Mouse (Mus musculus): Measurements from ENCODE around the gene Ppp4r2.

Ppp4r2 gene

GRCm38 (mm10) chr6:100884594-100885225 is 51.3 kb downstream of the Ppp4r2 start:
- DNase-seq (ENCODE audit: low spot score): no peak

GRCm38 (mm10) chr6:100885376-100885775 is 52.0 kb downstream of the Ppp4r2 start:
- no peak for DNase-seq (ENCODE audit: low spot score)

DNA sequence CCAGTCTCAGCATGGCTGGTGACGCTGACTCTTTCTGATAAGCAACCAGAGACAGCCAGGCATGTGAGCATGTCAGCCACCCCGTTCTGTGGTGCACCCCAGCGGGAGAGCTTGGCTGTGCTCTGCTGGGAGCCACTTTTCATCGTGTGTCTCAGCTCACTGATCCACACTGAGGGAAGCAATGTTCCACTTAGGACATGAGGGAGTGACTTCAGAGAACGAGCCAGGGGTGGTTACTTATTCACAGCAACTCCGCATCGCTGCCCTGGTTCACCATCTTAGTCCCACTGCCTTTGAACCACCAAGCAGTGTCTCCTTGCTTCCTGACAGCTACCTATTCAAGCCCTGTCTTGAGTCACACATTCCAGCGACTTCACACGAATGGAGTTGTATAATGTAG is 53.6 kb downstream of the Ppp4r2 start:
- no peak for DNase-seq (ENCODE audit: low spot score)

GRCm38 (mm10) chr6:100889340-100889739 is 55.9 kb downstream of the Ppp4r2 start:
- DNase-seq (ENCODE audit: low spot score): no peak

- no peak for DNase-seq (ENCODE audit: low spot score)
Observed at GRCm38 (mm10) chr6:100892489-100892888, 59.1 kb downstream of the Ppp4r2 start.

DNA sequence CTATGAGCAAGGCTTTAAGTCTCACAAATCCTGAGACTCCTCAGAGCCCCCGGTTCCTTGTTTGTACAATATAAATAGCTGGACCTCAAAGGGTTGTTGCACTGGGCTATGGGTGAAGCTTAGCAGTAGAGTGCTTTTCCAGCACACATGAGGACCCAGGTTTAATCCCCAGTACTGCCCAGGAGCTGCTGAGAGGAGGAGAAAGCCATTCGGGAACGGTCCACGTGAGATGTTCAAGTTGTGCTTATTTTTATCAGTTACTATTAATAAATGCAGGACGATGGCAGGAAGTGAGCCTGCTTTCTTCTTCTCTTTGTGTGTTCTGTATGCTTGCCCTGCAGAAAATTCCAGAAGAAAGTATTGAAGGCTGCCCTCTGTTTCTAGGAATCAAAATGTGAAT is 59.7 kb downstream of the Ppp4r2 start:
- no peak for DNase-seq (ENCODE audit: low spot score)

DNA sequence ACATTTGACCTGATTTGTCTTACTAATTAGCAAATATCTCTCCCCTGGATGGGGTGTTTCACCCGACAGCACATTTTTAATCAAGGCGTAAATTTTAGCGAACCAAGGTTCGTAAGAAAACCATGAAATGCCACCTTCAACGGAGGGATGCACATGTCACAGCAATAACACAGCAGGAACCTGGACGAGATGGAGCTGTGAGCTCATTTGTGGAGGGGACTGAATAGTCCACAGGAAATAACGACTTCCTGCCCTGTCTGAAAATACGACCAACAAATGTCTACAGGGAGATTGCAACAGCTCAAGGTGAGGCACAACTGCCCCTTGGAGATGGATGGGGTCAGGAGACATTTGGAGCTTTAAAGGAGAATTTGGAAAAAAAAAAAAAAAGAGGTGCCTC is 61.8 kb downstream of the Ppp4r2 start:
- DNase-seq (ENCODE audit: low spot score): no peak

- DNase-seq (ENCODE audit: low spot score): no peak
Observed at GRCm38 (mm10) chr6:100896883-100897282, 63.5 kb downstream of the Ppp4r2 start.

DNA sequence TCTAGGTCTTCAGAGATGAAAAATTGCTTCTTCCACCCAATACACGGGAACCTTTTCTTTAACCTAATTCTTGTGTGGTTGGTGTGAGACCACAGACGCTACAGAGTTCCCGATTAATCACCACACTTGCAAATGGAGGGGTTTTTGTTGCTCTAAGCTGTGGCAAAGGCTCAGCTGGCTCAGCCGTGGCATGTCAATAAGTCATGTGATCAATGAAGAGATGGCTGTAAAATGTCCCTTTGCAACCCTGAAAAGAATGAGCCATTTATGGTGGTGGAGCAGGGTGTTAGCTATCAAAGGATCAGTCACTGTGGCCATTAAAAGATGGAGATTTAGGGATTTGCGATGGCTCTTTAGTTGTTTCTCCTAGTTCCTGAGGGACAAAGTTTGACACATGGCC is 71.0 kb downstream of the Ppp4r2 start:
- DNase-seq (ENCODE audit: low spot score): no peak

DNA sequence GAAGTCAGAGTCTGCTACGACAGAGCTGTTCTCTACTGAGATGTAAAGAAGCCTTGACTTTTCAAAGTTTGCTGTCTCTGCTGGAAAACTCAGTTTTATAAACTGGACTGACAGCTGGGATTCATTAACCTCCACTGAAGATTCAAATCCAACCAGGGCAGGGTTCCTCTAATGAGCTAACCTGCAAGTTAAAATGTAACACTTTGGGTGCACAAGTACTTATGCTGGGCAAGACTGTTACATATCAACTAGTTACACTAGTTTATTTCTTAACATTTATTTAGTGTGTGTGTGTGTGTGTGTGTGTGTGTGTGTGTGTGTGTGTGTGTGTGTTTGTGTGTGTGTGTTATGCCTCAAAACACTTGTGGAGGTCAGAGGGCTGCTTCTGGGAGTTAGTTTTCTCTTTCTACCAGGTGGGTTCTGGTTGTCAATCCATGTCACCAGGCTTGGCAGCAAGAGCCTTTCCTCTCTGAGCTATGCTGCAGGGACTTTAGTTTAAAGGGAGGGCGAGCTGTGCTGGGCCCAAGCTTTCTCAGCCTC is 76.8 kb downstream of the Ppp4r2 start:
- DNase-seq (ENCODE audit: low spot score): no peak

All from urinary bladder, postnatal 10 days (tissue).